Mouse (Mus musculus) embryonic facial prominence, embryonic 11.5 days (tissue): ENCODE results near the gene Apoa2. TPM values are rescaled to one million over a fixed set of nuclear protein-coding genes. Genes with fewer than 3 reads are reported as not detected.

Source experiments
- ATAC-seq: fragments of 200-750 bp; cut with Nextera tagmentation; replicated peaks from 2 replicates; pipeline ENCODE4 v1.8.0; 2017; ENCODE audit warnings: low read depth; ENCODE audit not compliant: insufficient number of reproducible peaks, low FRiP score, low TSS enrichment
- DNase-seq: peaks from one replicate; pipeline ENCODE4 v3.0.0-alpha.2; 2015; ENCODE audit warnings: low spot score
- H3K27ac ChIP-seq: fragments of 300-500 bp; sonication (generic); replicated peaks from 2 replicates; pipeline ENCODE4 v1.5.1; 2014; ENCODE audit warnings: mild to moderate bottlenecking, low read depth, low read length, control low read depth
- H3K27me3 ChIP-seq: fragments of 300-500 bp; sonication (generic); 2 replicates; pipeline ENCODE4 v1.6.1; 2014; ENCODE audit warnings: mild to moderate bottlenecking, low read length, moderate library complexity, mixed read lengths; ENCODE audit not compliant: control insufficient read depth, insufficient read depth
- H3K36me3 ChIP-seq: fragments of 300-500 bp; sonication (generic); replicated peaks from 2 replicates; pipeline ENCODE4 v1.6.1; 2014; ENCODE audit warnings: low read depth, mild to moderate bottlenecking, low read length, moderate library complexity, mixed read lengths; ENCODE audit not compliant: control insufficient read depth, insufficient read depth
- H3K4me1 ChIP-seq: fragments of 300-500 bp; sonication (generic); 2 replicates; pipeline ENCODE4 v1.6.1; 2014; ENCODE audit warnings: low read length, mixed read lengths; ENCODE audit not compliant: control insufficient read depth, insufficient read depth
- H3K4me2 ChIP-seq: fragments of 300-500 bp; sonication (generic); 2 replicates; pipeline ENCODE4 v1.6.1; 2014; ENCODE audit warnings: low read depth, mild to moderate bottlenecking, control low read depth, low read length, moderate library complexity
- H3K4me3 ChIP-seq: fragments of 300-500 bp; sonication (generic); 2 replicates; pipeline ENCODE4 v1.5.1; 2014; ENCODE audit warnings: low read depth, low read length, control low read depth
- H3K9ac ChIP-seq: fragments of 300-500 bp; sonication (generic); replicated peaks from 2 replicates; pipeline ENCODE4 v1.6.1; 2014; ENCODE audit warnings: mild to moderate bottlenecking, control low read depth, low read length
- H3K9me3 ChIP-seq: fragments of 300-500 bp; sonication (generic); replicated peaks from 2 replicates; pipeline ENCODE4 v1.6.1; 2016; ENCODE audit warnings: mild to moderate bottlenecking, low read length, inconsistent platforms, mixed read lengths; ENCODE audit not compliant: control insufficient read depth
- WGBS: fragments of 180-500 bp; shearing (Covaris S2); extraction: QIAGEN DNeasy Blood & Tissue Kit; methylation state at CpG from one replicate; pipeline ENCODE4 v1.1.7; 2014; 5-methylcytosine and 5-hydroxymethylcytosine counted together
- polyA plus RNA-seq: library from polyadenylated mRNA; unstranded; fragments of >200 nt; fragmentation: Nextera tagmentation; extraction: Ambion mirVana; gene quantifications from 2 replicates; pipeline ENCODE4 v1.2.1, GENCODE M21; 2014

The Apoa2 gene
- 3.5 and 3.7 TPM in 2 replicates for polyA plus RNA-seq

GRCm38 (mm10) chr1:171224857-171225256 lies at the start of gene Apoa2:
Gene Apoa2, plus strand, starts transcription at chr1:171225054.
- no peaks in the 10 kb centered on the region for H3K27me3 ChIP-seq
- no peak for DNase-seq

GRCm38 (mm10) chr1:171179487-171180171 lies 45.2 kb upstream of the Apoa2 start:
- DNase-seq (no peak), ATAC-seq (no peak)
- Histone ChIP-seq H3K9me3 (no peaks in the 10 kb centered on the region), H3K4me3 (no peak overlapping the region), H3K9ac (no peak overlapping the region), H3K27ac (no peak overlapping the region), H3K36me3 (no peaks in the 10 kb centered on the region), H3K27me3 (no peaks in the 10 kb centered on the region), H3K4me2 (no peak overlapping the region), H3K4me1 (no peaks in the 10 kb centered on the region)
- 87% methylated on average over 5 of the region's 5 CpGs for WGBS

More at GRCm38 (mm10) chr1:171224857-171225256, at the start of gene Apoa2:
- Histone ChIP-seq H3K36me3 (no peaks in the 10 kb centered on the region), H3K4me3 (no peak within 1 kb of the TSS), H3K27ac (no peak within 1 kb of the TSS), H3K9me3 (no peaks in the 10 kb centered on the region), H3K4me1 (no peaks in the 10 kb centered on the region), H3K4me2 (no peak within 1 kb of the TSS), H3K9ac (no peak within 1 kb of the TSS)
- WGBS = 79% methylated on average over 5 of the region's 5 CpGs
- no peak for ATAC-seq

- Histone ChIP-seq H3K27ac (no peak overlapping the region), H3K4me2 (no peak overlapping the region), H3K36me3 (no peaks in the 10 kb centered on the region), H3K9me3 (no peaks in the 10 kb centered on the region), H3K27me3 (no peaks in the 10 kb centered on the region), H3K9ac (no peak overlapping the region), H3K4me1 (no peaks in the 10 kb centered on the region), H3K4me3 (no peak overlapping the region)
- WGBS = 80% methylated on average over 3 of the region's 3 CpGs
- DNase-seq (no peak), ATAC-seq (no peak)
Observed at GRCm38 (mm10) chr1:171183025-171183424, 41.8 kb upstream of the Apoa2 start.

GRCm38 (mm10) chr1:171183620-171184019 lies 41.2 kb upstream of the Apoa2 start:
- H3K36me3 ChIP-seq = no peaks in the 10 kb centered on the region
- no peak overlapping the region for H3K4me3 ChIP-seq
- H3K9ac ChIP-seq = no peak overlapping the region
- H3K4me1 ChIP-seq = no peaks in the 10 kb centered on the region
- no peaks in the 10 kb centered on the region for H3K9me3 ChIP-seq
- no peaks in the 10 kb centered on the region for H3K27me3 ChIP-seq
- H3K4me2 ChIP-seq = no peak overlapping the region
- WGBS = 61% methylated on average over 3 of the region's 3 CpGs
- ATAC-seq (no peak), DNase-seq (no peak)
- H3K27ac ChIP-seq = no peak overlapping the region

- H3K4me3 ChIP-seq = no peak overlapping the region
- DNase-seq (no peak), ATAC-seq (no peak)
- 81% methylated on average over 7 of the region's 7 CpGs for WGBS
- no peaks in the 10 kb centered on the region for H3K9me3 ChIP-seq
- H3K4me1 ChIP-seq = peaks cover 1% of the 10 kb centered on the region; the same call in 1 of the 2 replicates
- no peak overlapping the region for H3K4me2 ChIP-seq
- H3K27ac ChIP-seq = no peak overlapping the region
- H3K27me3 ChIP-seq = no peaks in the 10 kb centered on the region
- no peak overlapping the region for H3K9ac ChIP-seq
- H3K36me3 ChIP-seq = no peaks in the 10 kb centered on the region
Observed at GRCm38 (mm10) chr1:171184314-171184713, 40.5 kb upstream of the Apoa2 start.

GRCm38 (mm10) chr1:171185655-171186054 lies 39.2 kb upstream of the Apoa2 start:
- peaks cover 3% of the 10 kb centered on the region; the same call in 1 of the 2 replicates for H3K4me1 ChIP-seq
- no peaks in the 10 kb centered on the region for H3K27me3 ChIP-seq
- ATAC-seq (no peak), DNase-seq (no peak)
- no peak overlapping the region for H3K9ac ChIP-seq
- no peaks in the 10 kb centered on the region for H3K9me3 ChIP-seq
- no peaks in the 10 kb centered on the region for H3K36me3 ChIP-seq
- 65% methylated on average over 8 of the region's 8 CpGs for WGBS
- no peak overlapping the region for H3K4me2 ChIP-seq
- H3K4me3 ChIP-seq = no peak overlapping the region
- H3K27ac ChIP-seq = no peak overlapping the region

- H3K27ac ChIP-seq = no peak overlapping the region
- peaks cover 3% of the 10 kb centered on the region; the same call in 1 of the 2 replicates for H3K4me1 ChIP-seq
- WGBS = 52% methylated on average over 13 of the region's 13 CpGs
- H3K9ac ChIP-seq = no peak overlapping the region
- DNase-seq (no peak), ATAC-seq (no peak)
- no peak overlapping the region for H3K4me2 ChIP-seq
- H3K36me3 ChIP-seq = no peaks in the 10 kb centered on the region
- no peak overlapping the region for H3K4me3 ChIP-seq
- H3K27me3 ChIP-seq = peaks cover 4% of the 10 kb centered on the region
- no peaks in the 10 kb centered on the region for H3K9me3 ChIP-seq
Observed at GRCm38 (mm10) chr1:171187851-171188700, 36.8 kb upstream of the Apoa2 start.

- H3K9ac ChIP-seq = peak overlapping the region; percentile 22; the same call in 1 of the 2 replicates
- no peaks in the 10 kb centered on the region for H3K36me3 ChIP-seq
- 19% methylated on average over 8 of the region's 8 CpGs for whole genome bisulfite sequencing
- H3K4me2 ChIP-seq = no peak overlapping the region
- no peaks in the 10 kb centered on the region for H3K9me3 ChIP-seq
- H3K27ac ChIP-seq = no peak overlapping the region
- no peak for ATAC-seq
- H3K4me1 ChIP-seq = peaks cover 4% of the 10 kb centered on the region; the same call in 1 of the 2 replicates
- H3K4me3 ChIP-seq = no peak overlapping the region
- peaks cover 12% of the 10 kb centered on the region for H3K27me3 ChIP-seq
- DNase-seq = no peak
Observed at GRCm38 (mm10) chr1:171189046-171189445, 35.8 kb upstream of the Apoa2 start.
